Mouse (Mus musculus): Measurements from ENCODE around the gene Olfr1283. TPM values are rescaled to one million over a fixed set of nuclear protein-coding genes. Genes with fewer than 3 reads are reported as not detected.

Gene Olfr1283
- not detected in 2 replicates for polyA plus RNA-seq (2015; fragmentation: Nextera tagmentation; extraction: Ambion mirVana)

GRCm38 (mm10) chr2:111366490-111366889 is at the start of gene Olfr1283:
Gene Olfr1283, plus strand, starts transcription at chr2:111366790.

GRCm38 (mm10) chr2:111326220-111326619 is 40.4 kb upstream of the Olfr1283 start, which contains the start of gene Olfr1281:
Gene Olfr1281, plus strand, starts transcription at chr2:111326520.

GRCm38 (mm10) chr2:111335976-111336375 is 30.6 kb upstream of the Olfr1283 start, which contains the start of gene Olfr1282:
Gene Olfr1282, minus strand, starts transcription at chr2:111336076.

GRCm38 (mm10) chr2:111375222-111375621 is 8.6 kb downstream of the Olfr1283 start, which contains the start of gene Olfr1284:
Gene Olfr1284, plus strand, starts transcription at chr2:111375522.

Other genes with a start within 250 kb of the Olfr1283 start
- not detected in 2 replicates for gene Gm15130, start 213.9 kb upstream of the Olfr1283 start, polyA plus RNA-seq (2015; fragmentation: Nextera tagmentation; extraction: Ambion mirVana)
- gene 4930430A15Rik, start 137.2 kb upstream of the Olfr1283 start, polyA plus RNA-seq (2015; fragmentation: Nextera tagmentation; extraction: Ambion mirVana), result not detected in 2 replicates
- not detected in 2 replicates for gene Olfr1275, start 131.5 kb upstream of the Olfr1283 start, polyA plus RNA-seq (2015; fragmentation: Nextera tagmentation; extraction: Ambion mirVana)
- not detected in 2 replicates for gene Olfr1276, start 112.3 kb upstream of the Olfr1283 start, polyA plus RNA-seq (2015; fragmentation: Nextera tagmentation; extraction: Ambion mirVana)
- not detected in 2 replicates for gene Olfr1277, start 92.7 kb upstream of the Olfr1283 start, polyA plus RNA-seq (2015; fragmentation: Nextera tagmentation; extraction: Ambion mirVana)
- not detected in 2 replicates for gene Olfr1278, start 76.7 kb upstream of the Olfr1283 start, polyA plus RNA-seq (2015; fragmentation: Nextera tagmentation; extraction: Ambion mirVana)
- gene Olfr1279, start 66.2 kb upstream of the Olfr1283 start, polyA plus RNA-seq (2015; fragmentation: Nextera tagmentation; extraction: Ambion mirVana), result not detected in 2 replicates
- not detected in 2 replicates for gene Olfr1280, start 52.8 kb upstream of the Olfr1283 start, polyA plus RNA-seq (2015; fragmentation: Nextera tagmentation; extraction: Ambion mirVana)
- gene Olfr1281, start 40.3 kb upstream of the Olfr1283 start, polyA plus RNA-seq (2015; fragmentation: Nextera tagmentation; extraction: Ambion mirVana), result not detected in 2 replicates
- not detected in 2 replicates for gene Olfr1282, start 30.7 kb upstream of the Olfr1283 start, polyA plus RNA-seq (2015; fragmentation: Nextera tagmentation; extraction: Ambion mirVana)
- gene Olfr1284, start 8.7 kb downstream of the Olfr1283 start, polyA plus RNA-seq (2015; fragmentation: Nextera tagmentation; extraction: Ambion mirVana), result not detected in 2 replicates
- not detected in 2 replicates for gene Olfr1286, start 56.3 kb downstream of the Olfr1283 start, polyA plus RNA-seq (2015; fragmentation: Nextera tagmentation; extraction: Ambion mirVana)
- not detected in 2 replicates for gene Olfr1287, start 82.4 kb downstream of the Olfr1283 start, polyA plus RNA-seq (2015; fragmentation: Nextera tagmentation; extraction: Ambion mirVana)
- not detected in 2 replicates for gene Olfr1288, start 107.3 kb downstream of the Olfr1283 start, polyA plus RNA-seq (2015; fragmentation: Nextera tagmentation; extraction: Ambion mirVana)
- not detected in 2 replicates for gene Olfr1289, start 114.0 kb downstream of the Olfr1283 start, polyA plus RNA-seq (2015; fragmentation: Nextera tagmentation; extraction: Ambion mirVana)
- gene Olfr1290, start 127.0 kb downstream of the Olfr1283 start, polyA plus RNA-seq (2015; fragmentation: Nextera tagmentation; extraction: Ambion mirVana), result not detected in 2 replicates
- not detected in 2 replicates for gene Olfr1291-ps1, start 130.4 kb downstream of the Olfr1283 start, polyA plus RNA-seq (2015; fragmentation: Nextera tagmentation; extraction: Ambion mirVana)
- not detected in 2 replicates for gene Olfr1293-ps, start 158.4 kb downstream of the Olfr1283 start, polyA plus RNA-seq (2015; fragmentation: Nextera tagmentation; extraction: Ambion mirVana)
- gene Olfr1294, start 173.5 kb downstream of the Olfr1283 start, polyA plus RNA-seq (2015; fragmentation: Nextera tagmentation; extraction: Ambion mirVana), result not detected in 2 replicates
- not detected in 2 replicates for gene Olfr1295, start 202.9 kb downstream of the Olfr1283 start, polyA plus RNA-seq (2015; fragmentation: Nextera tagmentation; extraction: Ambion mirVana)

Measured in skeletal muscle tissue, postnatal 0 days (tissue).